In the genomic region with DNA sequence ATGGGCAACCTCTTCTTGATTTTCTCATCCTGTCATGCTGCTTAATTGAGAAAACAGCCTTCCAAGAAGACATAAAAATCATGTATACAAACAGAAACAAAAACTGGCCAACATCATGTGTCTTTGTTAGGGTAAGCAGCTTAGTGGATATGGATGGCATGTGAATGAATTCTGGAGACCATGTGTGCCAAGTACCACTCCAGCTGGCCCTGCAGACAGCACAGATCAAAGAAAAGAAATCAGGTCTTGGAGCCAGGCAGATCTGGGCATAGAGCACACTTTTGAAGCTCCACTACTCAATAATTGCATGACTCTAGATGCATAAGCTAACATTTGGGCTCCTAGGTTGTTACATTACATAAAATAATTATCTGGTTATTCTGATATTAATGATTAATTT, we compare ENCODE assay signal across 16 mouse cellular contexts.
"Had no signal": no experiment of that assay in that cellular context is flagged by ENCODE, and none has a peak within 500 bp of the region (broad histone marks: within the 10 kb centered on the region; RNA-seq: fewer than 3 reads in every experiment).

No protein-coding gene starts in this region.

- H3K4me2 ChIP-seq: kidney, embryonic 15.5 days; limb, embryonic 12.5 days; liver, embryonic 13.5 days; lung, embryonic 15.5 days; midbrain, embryonic 12.5 days; neural tube, embryonic 12.5 days; stomach, embryonic 15.5 days had no signal

- H3K4me1 ChIP-seq: kidney, embryonic 15.5 days; limb, embryonic 12.5 days; liver, embryonic 13.5 days; lung, embryonic 15.5 days; megakaryocyte, embryonic 14.5 days; midbrain, embryonic 12.5 days; neural tube, embryonic 12.5 days; stomach, embryonic 15.5 days had no signal

- H3K4me3 ChIP-seq: kidney, embryonic 15.5 days; limb, embryonic 12.5 days; liver, embryonic 13.5 days; lung, embryonic 15.5 days; megakaryocyte, embryonic 14.5 days; midbrain, embryonic 12.5 days; neural tube, embryonic 12.5 days; stomach, embryonic 15.5 days had no signal

- H3K27me3 ChIP-seq: kidney, embryonic 15.5 days; limb, embryonic 12.5 days; liver, embryonic 13.5 days; lung, embryonic 15.5 days; megakaryocyte, embryonic 14.5 days; midbrain, embryonic 12.5 days; neural tube, embryonic 12.5 days; stomach, embryonic 15.5 days had no signal

- H3K27ac ChIP-seq: kidney, embryonic 15.5 days; limb, embryonic 12.5 days; liver, embryonic 13.5 days; lung, embryonic 15.5 days; macrophage; midbrain, embryonic 12.5 days; neural tube, embryonic 12.5 days; stomach, embryonic 15.5 days had no signal

- H3K36me3 ChIP-seq: kidney, embryonic 15.5 days; limb, embryonic 12.5 days; liver, embryonic 13.5 days; lung, embryonic 15.5 days; midbrain, embryonic 12.5 days; neural tube, embryonic 12.5 days; stomach, embryonic 15.5 days had no signal

- ATAC-seq: liver, postnatal 0 days had no signal

- H3K9ac ChIP-seq: kidney, embryonic 15.5 days; limb, embryonic 12.5 days; liver, embryonic 13.5 days; liver, postnatal 0 days; lung, embryonic 15.5 days; midbrain, embryonic 12.5 days; neural tube, embryonic 12.5 days; stomach, embryonic 15.5 days had no signal

- H3K9me3 ChIP-seq: kidney, embryonic 15.5 days; limb, embryonic 12.5 days; liver, embryonic 13.5 days; lung, embryonic 15.5 days; megakaryocyte, embryonic 14.5 days; midbrain, embryonic 12.5 days; neural tube, embryonic 12.5 days; stomach, embryonic 15.5 days had no signal

- DNase-seq: kidney, adult 2 months; kidney, postnatal 14 days; liver; liver, embryonic 13.5 days; liver, postnatal 0 days; lung, postnatal 14 days; thymus, adult 2 months; thymus, postnatal 25 days had no signal
